Mouse (Mus musculus) mesoderm, embryonic 11.5 days (tissue): Measurements from ENCODE around the gene Srms.

ENCODE experiments used
- DNase-seq: peaks from one replicate; pipeline ENCODE4 v3.0.0-alpha.2; 2012; ENCODE audit warnings: low read depth, low spot score

The Srms gene

GRCm38 (mm10) chr2:181160821-181161220, 52.2 kb downstream of the Srms start:
- no peak for DNase-seq

- DNase-seq: peak; percentile 66
Measured at GRCm38 (mm10) chr2:181159771-181160170, 53.2 kb downstream of the Srms start.

GRCm38 (mm10) chr2:181159091-181159514, 53.9 kb downstream of the Srms start:
- no peak for DNase-seq

- DNase-seq: no peak
Measured at GRCm38 (mm10) chr2:181158471-181158870, 54.5 kb downstream of the Srms start.

GRCm38 (mm10) chr2:181157716-181158302, 55.2 kb downstream of the Srms start:
- DNase-seq: no peak

GRCm38 (mm10) chr2:181157180-181157579, 55.8 kb downstream of the Srms start:
- DNase-seq: no peak

- no peak for DNase-seq
Measured at GRCm38 (mm10) chr2:181156248-181157121, 56.5 kb downstream of the Srms start, which contains the start of gene Eef1a2. Gene Eef1a2, minus strand, starts transcription at chr2:181157014.

- no peak for DNase-seq
Measured at GRCm38 (mm10) chr2:181155801-181156200, 57.2 kb downstream of the Srms start.
